Mouse (Mus musculus) midbrain, embryonic 12.5 days (tissue): ENCODE results near the gene Psmd11. TPM values are rescaled to one million over a fixed set of nuclear protein-coding genes. Genes with fewer than 3 reads are reported as not detected.
A peak's percentile ranks its signal among the peaks of the same experiment; 100 is the strongest.

ENCODE experiments used
- ATAC-seq: fragments of 200-750 bp; cut with Nextera tagmentation; 2 replicates; pipeline ENCODE4 v1.8.0; 2017; ENCODE audit warnings: low read depth, moderate TSS enrichment, moderate library complexity; ENCODE audit not compliant: low FRiP score
- H3K27ac ChIP-seq: fragments of 300-500 bp; sonication (generic); replicated peaks from 2 replicates; pipeline ENCODE4 v1.5.1; 2016; ENCODE audit warnings: mild to moderate bottlenecking
- H3K27me3 ChIP-seq: fragments of 300-500 bp; sonication (generic); 2 replicates; pipeline ENCODE4 v1.6.1; 2016; ENCODE audit warnings: mild to moderate bottlenecking
- H3K36me3 ChIP-seq: fragments of 300-500 bp; sonication (generic); 2 replicates; pipeline ENCODE4 v1.6.1; 2016
- H3K4me1 ChIP-seq: fragments of 300-500 bp; sonication (generic); 2 replicates; pipeline ENCODE4 v1.6.1; 2016
- H3K4me2 ChIP-seq: fragments of 300-500 bp; sonication (generic); replicated peaks from 2 replicates; pipeline ENCODE4 v1.6.1; 2016; ENCODE audit warnings: mild to moderate bottlenecking, moderate library complexity
- H3K4me3 ChIP-seq: fragments of 300-500 bp; sonication (generic); 2 replicates; pipeline ENCODE4 v1.5.1; 2016; ENCODE audit warnings: mild to moderate bottlenecking
- H3K9ac ChIP-seq: fragments of 300-500 bp; sonication (generic); replicated peaks from 2 replicates; pipeline ENCODE4 v1.6.1; 2016; ENCODE audit warnings: mild to moderate bottlenecking, moderate library complexity
- H3K9me3 ChIP-seq: fragments of 300-500 bp; sonication (generic); 2 replicates; pipeline ENCODE4 v1.6.1; 2016; ENCODE audit warnings: mild to moderate bottlenecking
- WGBS: fragments of 180-500 bp; shearing (Covaris S2); methylation state at CpG from one replicate; pipeline ENCODE4 v1.1.7; 2016; 5-methylcytosine and 5-hydroxymethylcytosine counted together
- polyA plus RNA-seq: library from polyadenylated mRNA; unstranded; fragments of >200 nt; fragmentation: Nextera tagmentation; extraction: Ambion mirVana; gene quantifications from 2 replicates; pipeline ENCODE4 v1.2.1, GENCODE M21; 2016

Psmd11 gene
- polyA plus RNA-seq, 1 experiment from 2014 or later: 347 TPM

- H3K27ac ChIP-seq: peak overlapping the region; percentile 7
- no peaks in the 10 kb centered on the region for H3K36me3 ChIP-seq
- no peaks in the 10 kb centered on the region for H3K9me3 ChIP-seq
- H3K4me1 ChIP-seq: peaks cover 40% of the 10 kb centered on the region
- WGBS: 85% methylated on average over 4 of the region's 4 CpGs
- no peak overlapping the region for H3K4me2 ChIP-seq
- no peak overlapping the region for H3K4me3 ChIP-seq
- ATAC-seq: no peak
- H3K27me3 ChIP-seq: 0 out of 2 replicates have a peak, but pooled peaks cover 7% of the 10 kb centered on the region
- H3K9ac ChIP-seq: no peak overlapping the region
Observed at GRCm38 (mm10) chr11:80499550-80499952, 71.1 kb downstream of the Psmd11 start.

- no peak for ATAC-seq
- Histone ChIP-seq H3K4me2 (peak overlapping the region; percentile 40), H3K27me3 (peaks cover 7% of the 10 kb centered on the region), H3K27ac (peak overlapping the region; percentile 99), H3K4me1 (peaks cover 57% of the 10 kb centered on the region), H3K4me3 (no peak overlapping the region), H3K9ac (peak overlapping the region; percentile 37; the same call in 1 of the 2 replicates), H3K9me3 (no peaks in the 10 kb centered on the region), H3K36me3 (no peaks in the 10 kb centered on the region)
- 75% methylated on average over 6 of the region's 6 CpGs for WGBS
Observed at GRCm38 (mm10) chr11:80503281-80503680, 74.9 kb downstream of the Psmd11 start.

GRCm38 (mm10) chr11:80503726-80504452, 75.5 kb downstream of the Psmd11 start:
- 14% methylated on average over 13 of the region's 13 CpGs for WGBS
- Histone ChIP-seq H3K27me3 (peaks cover 7% of the 10 kb centered on the region), H3K9ac (peak overlapping the region; percentile 37), H3K4me2 (peak overlapping the region; percentile 40), H3K36me3 (no peaks in the 10 kb centered on the region), H3K27ac (peak overlapping the region; percentile 99), H3K9me3 (no peaks in the 10 kb centered on the region), H3K4me1 (peaks cover 56% of the 10 kb centered on the region), H3K4me3 (peak overlapping the region; percentile 14)
- peak; percentile 95 for ATAC-seq

DNA sequence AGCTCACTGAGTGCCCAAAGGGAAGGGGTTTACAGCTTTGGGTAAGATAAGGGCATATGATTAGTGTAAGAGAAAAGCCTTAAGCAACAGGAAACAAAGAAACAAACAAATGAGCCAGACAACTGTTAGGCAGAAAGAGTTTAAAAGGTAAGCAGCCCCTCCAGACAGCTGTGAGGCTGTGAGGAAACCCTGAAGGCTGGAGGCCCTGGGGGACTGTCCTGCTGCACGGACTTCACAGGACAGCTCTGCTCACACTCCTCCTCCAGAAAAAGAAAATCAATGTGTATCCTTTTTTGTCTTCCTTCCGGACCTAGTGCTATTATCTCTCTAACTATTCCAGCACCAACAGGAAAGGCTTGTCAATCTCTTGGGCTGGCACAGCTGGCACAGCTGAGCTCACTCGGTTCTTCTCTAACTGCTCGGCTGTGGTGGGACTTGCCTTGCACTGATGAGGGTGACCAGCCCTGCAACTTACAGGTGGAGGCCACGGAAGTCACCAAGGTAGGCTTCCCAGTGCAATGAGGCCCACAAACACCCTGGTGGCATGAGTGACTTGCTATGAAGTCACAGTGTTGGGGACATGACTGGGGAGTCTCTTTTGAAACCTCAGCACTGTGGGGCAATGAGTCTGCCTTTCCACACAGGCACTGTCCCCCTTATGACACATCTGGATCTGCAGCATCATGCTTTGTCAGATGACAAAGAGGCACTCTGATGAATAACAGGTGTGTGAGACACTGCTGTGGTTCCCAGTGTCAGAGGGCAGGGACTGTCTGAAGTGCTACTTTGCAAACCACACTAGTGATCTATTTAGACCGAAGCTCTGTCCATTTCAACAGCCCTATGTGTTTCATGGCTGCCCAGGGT, 76.3 kb downstream of the Psmd11 start:
- ATAC-seq: peak; percentile 48
- peaks cover 7% of the 10 kb centered on the region for H3K27me3 ChIP-seq
- 43% methylated on average over 6 of the region's 6 CpGs for WGBS
- peak overlapping the region; percentile 14 for H3K4me3 ChIP-seq
- peak overlapping the region; percentile 99 for H3K27ac ChIP-seq
- H3K9ac ChIP-seq: peak overlapping the region; percentile 37; the same call in 1 of the 2 replicates
- H3K36me3 ChIP-seq: no peaks in the 10 kb centered on the region
- peaks cover 53% of the 10 kb centered on the region for H3K4me1 ChIP-seq
- peak overlapping the region; percentile 40 for H3K4me2 ChIP-seq
- H3K9me3 ChIP-seq: no peaks in the 10 kb centered on the region

DNA sequence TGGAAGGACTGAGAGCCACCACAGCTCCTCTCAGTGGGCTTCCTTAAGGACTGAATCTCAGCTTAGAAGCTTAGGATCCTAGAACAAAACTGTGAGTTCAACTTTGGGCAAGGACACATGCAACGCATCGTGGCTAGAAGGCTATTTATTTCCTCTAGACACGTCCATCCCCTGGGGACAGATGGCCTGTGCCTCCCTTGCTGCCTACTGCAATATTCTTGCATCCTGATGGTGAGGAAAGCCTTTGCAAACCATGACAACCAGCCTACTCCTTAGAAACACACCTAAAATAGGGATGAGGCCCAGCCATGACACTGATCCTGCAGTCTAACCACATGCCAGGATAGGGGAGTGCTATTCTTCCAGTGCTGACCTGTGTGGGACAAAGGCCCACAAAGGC, 77.2 kb downstream of the Psmd11 start:
- Histone ChIP-seq H3K4me3 (no peak overlapping the region), H3K27me3 (peaks cover 14% of the 10 kb centered on the region), H3K9me3 (no peaks in the 10 kb centered on the region), H3K4me1 (peaks cover 48% of the 10 kb centered on the region), H3K9ac (no peak overlapping the region), H3K4me2 (no peak overlapping the region), H3K27ac (peak overlapping the region; percentile 99), H3K36me3 (no peaks in the 10 kb centered on the region)
- 91% methylated on average over 3 of the region's 3 CpGs for WGBS
- no peak for ATAC-seq

DNA sequence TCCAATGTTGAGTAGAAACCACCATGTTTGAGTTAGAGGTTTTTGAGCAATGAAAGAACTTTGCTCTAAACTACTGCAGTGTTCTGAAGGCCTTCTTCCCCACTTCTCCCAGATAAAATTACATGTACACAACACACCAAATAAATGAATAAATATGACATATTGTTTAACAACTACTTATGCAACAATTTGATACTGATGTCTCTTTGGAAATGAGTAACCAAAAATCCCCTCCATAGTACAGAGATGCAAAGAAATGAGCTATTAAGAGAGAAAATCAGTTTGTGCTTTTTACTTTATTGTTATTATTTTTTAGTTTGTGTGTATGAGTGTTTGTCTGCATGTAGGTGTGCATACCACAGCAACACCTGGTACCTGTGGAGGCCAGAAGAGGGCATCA, 78.1 kb downstream of the Psmd11 start:
- peaks cover 48% of the 10 kb centered on the region for H3K4me1 ChIP-seq

DNA sequence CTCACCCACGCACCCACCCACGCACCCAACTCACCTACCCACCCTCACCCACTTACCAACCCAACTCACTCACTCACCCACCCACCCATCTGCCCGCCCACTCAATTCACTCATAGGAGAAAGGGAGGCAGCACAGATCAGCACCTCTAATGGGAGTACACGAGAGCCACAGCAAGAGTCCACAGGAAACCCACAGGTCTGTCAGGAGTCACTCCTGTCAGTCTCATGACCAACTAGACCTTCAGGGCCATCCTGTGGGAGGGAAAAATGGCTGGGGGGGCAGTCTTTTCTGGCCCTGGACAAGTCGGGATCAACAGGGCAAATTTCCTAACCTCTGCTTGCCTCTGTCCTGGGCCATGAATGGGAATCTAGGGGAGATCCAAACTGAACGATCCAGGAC, 79.4 kb downstream of the Psmd11 start:
- no peak for ATAC-seq
- Histone ChIP-seq H3K27ac (no peak overlapping the region), H3K4me3 (no peak overlapping the region), H3K9me3 (no peaks in the 10 kb centered on the region), H3K9ac (no peak overlapping the region), H3K4me2 (no peak overlapping the region), H3K4me1 (peaks cover 53% of the 10 kb centered on the region), H3K36me3 (no peaks in the 10 kb centered on the region), H3K27me3 (peaks cover 17% of the 10 kb centered on the region)
- WGBS: 83% methylated on average over 6 of the region's 6 CpGs

More for the DNA sequence above, 78.1 kb downstream of the Psmd11 start:
- no peaks in the 10 kb centered on the region for H3K9me3 ChIP-seq
- H3K4me3 ChIP-seq: no peak overlapping the region
- no peak for ATAC-seq
- no peak overlapping the region for H3K4me2 ChIP-seq
- no peak overlapping the region for H3K9ac ChIP-seq
- no peaks in the 10 kb centered on the region for H3K36me3 ChIP-seq
- peaks cover 17% of the 10 kb centered on the region for H3K27me3 ChIP-seq
- no peak overlapping the region for H3K27ac ChIP-seq

DNA sequence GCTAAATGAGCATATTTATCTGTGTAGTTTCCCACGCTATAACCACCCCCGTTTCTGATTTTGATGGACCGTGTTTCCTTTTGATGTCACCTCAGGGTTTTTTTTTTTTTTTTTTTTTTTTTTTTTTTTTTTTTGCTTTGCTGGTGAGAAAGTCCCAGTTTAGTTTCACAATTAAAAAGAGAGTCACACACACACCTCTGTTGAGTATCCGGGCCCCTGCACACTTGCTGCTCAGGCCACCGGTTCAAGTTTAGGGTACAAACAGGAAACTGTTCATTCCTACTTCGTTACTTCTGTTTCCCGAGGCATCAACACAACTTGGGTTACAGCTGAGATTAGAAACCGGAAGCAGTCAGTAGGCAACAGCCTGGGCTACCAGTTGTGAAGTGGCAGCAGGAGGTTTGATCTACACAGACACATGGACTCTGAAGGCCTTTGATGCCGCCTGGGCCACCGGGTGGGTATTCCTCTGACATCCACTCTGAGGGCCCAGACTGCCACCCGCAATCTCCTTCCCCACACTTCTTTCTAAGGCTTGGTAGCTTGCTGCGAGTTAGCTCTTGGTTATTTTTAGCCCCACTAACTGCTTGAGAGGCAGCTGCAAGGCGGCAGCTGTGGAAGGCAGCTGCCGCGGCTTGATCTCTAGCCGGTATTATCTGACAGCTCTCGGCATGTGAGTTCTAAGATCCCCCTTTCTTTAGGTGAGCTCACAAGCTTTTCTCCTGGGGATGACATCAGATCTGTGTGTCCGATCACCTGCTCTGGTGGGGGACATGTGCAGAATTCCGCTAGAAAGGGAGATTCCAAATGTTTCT, 80.2 kb downstream of the Psmd11 start:
- peaks cover 17% of the 10 kb centered on the region for H3K27me3 ChIP-seq
- 44% methylated on average over 19 of the region's 19 CpGs for WGBS
- no peak for ATAC-seq
- H3K36me3 ChIP-seq: no peaks in the 10 kb centered on the region
- H3K27ac ChIP-seq: peak overlapping the region; percentile 21
- peaks cover 49% of the 10 kb centered on the region for H3K4me1 ChIP-seq
- H3K4me3 ChIP-seq: no peak overlapping the region
- H3K9me3 ChIP-seq: no peaks in the 10 kb centered on the region
- H3K4me2 ChIP-seq: 0 out of 2 replicates have a peak overlapping the region, but pooled peaks have one; percentile 5
- H3K9ac ChIP-seq: 0 out of 2 replicates have a peak overlapping the region, but pooled peaks have one; percentile 15

DNA sequence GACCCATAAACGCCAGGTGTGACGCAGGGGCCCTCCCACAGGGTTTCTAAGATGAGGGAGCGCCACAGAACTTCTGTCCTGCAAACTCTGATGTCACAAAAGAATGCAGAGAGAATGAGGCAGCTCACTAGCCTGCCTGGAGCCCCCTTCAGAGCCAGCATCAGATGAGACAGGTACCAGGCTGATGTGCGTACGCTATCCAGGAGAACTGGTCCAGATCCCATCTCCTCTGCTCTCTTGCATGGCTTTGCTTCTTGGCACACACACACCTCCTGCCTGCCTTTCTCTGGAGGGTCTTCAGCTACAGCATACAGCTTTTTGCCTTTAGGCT, 80.7 kb downstream of the Psmd11 start:
- H3K9me3 ChIP-seq: no peaks in the 10 kb centered on the region
- H3K4me1 ChIP-seq: peaks cover 47% of the 10 kb centered on the region
- H3K36me3 ChIP-seq: no peaks in the 10 kb centered on the region
- no peak for ATAC-seq
- H3K27me3 ChIP-seq: peaks cover 17% of the 10 kb centered on the region
- H3K27ac ChIP-seq: peak overlapping the region; percentile 21
- no peak overlapping the region for H3K9ac ChIP-seq
- no peak overlapping the region for H3K4me3 ChIP-seq
- H3K4me2 ChIP-seq: no peak overlapping the region
- WGBS: 73% methylated on average over 5 of the region's 5 CpGs

- Histone ChIP-seq H3K9ac (no peak overlapping the region), H3K27me3 (peaks cover 17% of the 10 kb centered on the region), H3K4me2 (no peak overlapping the region), H3K9me3 (no peaks in the 10 kb centered on the region), H3K4me1 (peaks cover 40% of the 10 kb centered on the region), H3K36me3 (no peaks in the 10 kb centered on the region), H3K27ac (no peak overlapping the region), H3K4me3 (no peak overlapping the region)
- no peak for ATAC-seq
- WGBS: 86% methylated on average over 10 of the region's 10 CpGs
Observed at GRCm38 (mm10) chr11:80510124-80510523, 81.7 kb downstream of the Psmd11 start.

DNA sequence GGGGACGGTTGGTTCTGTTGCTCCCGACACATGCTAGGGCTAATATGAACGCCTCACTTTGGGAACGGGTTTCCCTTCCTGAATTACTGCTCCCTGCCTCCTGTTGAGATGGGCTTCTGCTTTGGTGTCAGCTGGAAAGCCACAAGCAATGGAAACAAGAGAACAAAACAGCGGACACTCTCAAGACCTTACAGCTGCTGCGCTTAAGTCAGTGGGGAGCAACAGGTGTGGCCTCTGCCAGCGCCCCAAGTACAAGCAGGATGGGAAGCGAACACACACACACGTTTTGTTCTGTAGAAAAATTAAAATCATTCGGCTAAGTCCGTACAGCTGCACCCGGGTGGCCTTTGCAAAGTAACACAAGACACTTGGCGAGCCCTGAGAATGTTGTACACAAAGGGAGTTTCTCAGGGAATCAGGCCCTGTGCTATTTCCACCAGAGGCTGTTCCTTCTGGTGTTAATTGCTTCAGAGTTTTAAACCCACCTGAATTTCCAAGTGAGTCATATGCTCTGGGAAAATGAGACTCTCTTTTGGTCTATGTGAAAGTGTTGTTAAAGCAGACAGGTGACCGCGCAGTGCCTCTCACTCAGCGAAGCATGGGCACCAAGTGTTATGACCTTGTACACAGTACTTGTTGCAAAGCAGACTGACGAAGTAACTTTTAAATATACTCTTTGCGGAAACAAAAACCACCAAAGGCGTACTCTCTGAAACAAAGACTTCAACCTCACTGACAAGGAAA, 84.1 kb downstream of the Psmd11 start:
- no peak overlapping the region for H3K27ac ChIP-seq

More for the DNA sequence above, 84.1 kb downstream of the Psmd11 start:
- Histone ChIP-seq H3K9ac (no peak overlapping the region), H3K9me3 (no peaks in the 10 kb centered on the region), H3K36me3 (no peaks in the 10 kb centered on the region), H3K4me3 (no peak overlapping the region), H3K4me2 (no peak overlapping the region), H3K4me1 (peaks cover 37% of the 10 kb centered on the region), H3K27me3 (peaks cover 23% of the 10 kb centered on the region)
- no peak for ATAC-seq
- WGBS: 70% methylated on average over 19 of the region's 19 CpGs
